Mouse (Mus musculus): Measurements from ENCODE around the gene Rap1b. TPM values are rescaled to one million over a fixed set of nuclear protein-coding genes. Genes with fewer than 3 reads are reported as not detected.

Rap1b gene
- total RNA-seq, 2 experiments from 2014 or later: 55.7 to 58.5 TPM

- DNase-seq (ENCODE audit: low spot score in 2 of 2): no peak
- TF ChIP-seq CTCF (conservative IDR thresholded peaks at IDR 0.05): no peak
- Histone ChIP-seq H3K4me3 (no peak overlapping the region), H3K27ac (no peak overlapping the region)
These were observed 46.0 kb downstream of the Rap1b start for GRCm38 (mm10) chr10:117799806-117800205.

- no peak overlapping the region for H3K27ac ChIP-seq
- DNase-seq (ENCODE audit: low spot score in 2 of 2): no peak
- TF ChIP-seq CTCF (conservative IDR thresholded peaks at IDR 0.05): no peak
- H3K4me3 ChIP-seq: no peak overlapping the region
These were observed 47.3 kb downstream of the Rap1b start for GRCm38 (mm10) chr10:117798436-117799035.

- no peak for DNase-seq (ENCODE audit: low spot score in 2 of 2)
- Histone ChIP-seq H3K27ac (no peak overlapping the region), H3K4me3 (no peak overlapping the region)
- no peak for TF ChIP-seq CTCF (conservative IDR thresholded peaks at IDR 0.05)
These were observed 48.2 kb downstream of the Rap1b start for GRCm38 (mm10) chr10:117797684-117798083.

DNA sequence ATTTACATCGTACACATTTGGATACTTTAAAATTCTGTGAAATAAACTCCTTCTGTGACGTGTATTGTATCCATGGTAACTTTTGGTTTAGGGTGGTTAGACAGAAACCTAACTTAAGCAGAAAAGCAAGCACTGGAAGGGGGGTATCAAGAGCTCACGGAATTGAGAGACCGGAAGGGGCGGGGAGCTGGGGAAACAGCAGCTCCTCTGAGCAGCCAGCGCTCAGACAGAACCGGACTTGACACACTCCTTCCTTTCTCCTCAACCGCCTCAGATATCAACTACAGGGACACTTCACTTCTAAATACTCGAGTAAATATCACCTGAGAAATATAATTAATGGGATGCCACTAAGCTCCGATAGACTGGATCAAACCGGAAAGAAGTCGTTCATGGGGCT lies 48.7 kb downstream of the Rap1b start:
- DNase-seq (ENCODE audit: low spot score in 2 of 2): no peak
- no peak for TF ChIP-seq CTCF (conservative IDR thresholded peaks at IDR 0.05)
- Histone ChIP-seq H3K4me3 (no peak overlapping the region), H3K27ac (no peak overlapping the region)

DNA sequence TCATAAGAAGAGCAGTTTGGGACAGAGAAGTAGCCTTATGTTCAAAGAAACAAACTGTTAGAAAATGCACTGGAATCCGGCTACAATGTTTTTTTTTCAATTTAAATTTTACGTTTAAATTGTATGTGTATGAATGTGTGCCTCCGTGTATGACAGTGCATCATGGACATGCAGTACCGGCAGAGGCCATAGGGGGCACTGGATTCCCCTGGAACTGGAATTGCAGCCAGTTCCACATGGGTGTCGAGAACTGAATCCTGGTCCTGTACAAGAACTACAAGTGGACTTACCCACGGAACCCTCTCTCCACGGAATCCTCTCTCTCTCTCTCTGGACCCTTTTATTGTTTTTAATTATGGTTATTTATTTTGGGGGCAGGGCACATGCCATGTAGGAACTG lies 49.7 kb downstream of the Rap1b start:
- Histone ChIP-seq H3K4me3 (no peak overlapping the region), H3K27ac (no peak overlapping the region)
- TF ChIP-seq CTCF (conservative IDR thresholded peaks at IDR 0.05): peak; percentile 71
- no peak for DNase-seq (ENCODE audit: low spot score in 2 of 2)

DNA sequence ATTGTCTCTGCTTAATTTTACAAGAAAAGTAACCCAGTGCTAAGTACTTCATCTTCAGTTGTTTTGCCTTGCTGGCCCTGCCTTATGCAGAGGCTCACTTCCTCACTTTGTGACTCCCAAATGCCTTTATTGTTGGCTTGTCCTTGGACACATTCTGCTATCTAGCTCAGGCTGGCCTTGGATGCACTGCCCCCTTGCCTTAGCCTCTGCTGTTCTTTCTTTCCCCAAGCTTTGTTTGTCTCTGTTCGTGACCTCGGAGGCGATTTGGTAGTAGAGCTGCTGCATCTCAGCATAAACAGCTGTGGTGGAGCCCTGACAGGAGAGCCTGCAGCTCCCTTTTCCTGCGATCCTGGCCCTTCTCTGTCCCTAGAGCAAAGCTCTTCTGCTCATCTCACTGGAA lies 50.6 kb downstream of the Rap1b start:
- H3K4me3 ChIP-seq: no peak overlapping the region
- no peak for DNase-seq (ENCODE audit: low spot score in 2 of 2)
- no peak for TF ChIP-seq CTCF (conservative IDR thresholded peaks at IDR 0.05)
- no peak overlapping the region for H3K27ac ChIP-seq

DNA sequence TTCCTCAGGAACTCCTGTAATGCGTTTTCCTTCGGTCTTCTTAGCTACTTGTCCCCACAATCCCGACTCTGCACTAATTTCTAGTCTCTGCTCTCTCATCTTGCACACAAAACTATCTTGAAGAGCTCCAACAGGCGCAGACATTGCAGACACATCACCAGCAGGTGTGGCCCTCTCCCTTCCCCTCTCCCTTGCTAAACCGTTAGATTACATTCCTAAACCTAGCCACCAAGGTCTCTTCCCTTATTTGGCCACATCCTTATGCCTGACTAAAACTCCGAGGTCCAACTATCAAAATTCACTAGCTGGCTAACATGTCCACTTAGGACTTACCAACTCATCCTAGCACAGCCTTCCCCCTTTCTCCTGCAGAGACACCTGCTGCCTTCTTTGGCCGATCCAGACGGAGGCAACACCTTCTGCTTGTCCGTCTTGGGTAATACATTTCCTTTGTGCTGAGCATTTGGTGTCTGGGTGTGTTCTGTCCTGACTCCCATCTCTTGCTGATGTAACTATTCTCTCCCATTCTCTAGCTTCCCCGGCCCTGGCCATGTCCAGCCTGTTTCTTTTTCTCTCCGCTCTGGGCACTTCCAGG lies 52.3 kb downstream of the Rap1b start:
- Histone ChIP-seq H3K27ac (no peak overlapping the region; the same call in 1 of the 2 replicates), H3K4me3 (no peak overlapping the region)
- TF ChIP-seq CTCF (conservative IDR thresholded peaks at IDR 0.05): no peak
- DNase-seq (ENCODE audit: low spot score in 2 of 2): no peak

- Histone ChIP-seq H3K27ac (peak within 1 kb of the TSS; percentile 91), H3K4me3 (peak within 1 kb of the TSS; percentile 84)
- peak; percentile 100 for DNase-seq (ENCODE audit: low spot score in 2 of 2)
- TF ChIP-seq CTCF (conservative IDR thresholded peaks at IDR 0.05): no peak; the same call in 1 of the 2 replicates
These were observed 53.4 kb downstream of the Rap1b start, which contains the start of gene Nup107 for GRCm38 (mm10) chr10:117792141-117793091. TSS of gene Nup107 (minus strand) at chr10:117792705.

DNA sequence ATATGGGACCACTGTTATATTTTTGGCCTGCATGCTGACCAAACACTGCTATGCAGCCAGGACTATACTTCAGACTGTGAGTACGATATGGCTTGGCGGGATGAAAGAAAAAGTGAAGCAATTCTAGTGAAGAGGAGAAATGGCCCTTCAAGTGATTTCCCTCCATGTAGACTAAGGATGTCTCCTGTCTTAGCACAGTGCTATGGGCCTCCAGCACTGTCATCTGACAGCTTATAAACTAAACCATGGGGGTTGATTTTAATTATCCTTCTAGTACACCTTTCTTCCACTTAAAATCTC lies 54.7 kb downstream of the Rap1b start:
- no peak for TF ChIP-seq CTCF (conservative IDR thresholded peaks at IDR 0.05)
- no peak for DNase-seq (ENCODE audit: low spot score in 2 of 2)
- no peak overlapping the region for H3K4me3 ChIP-seq
- H3K27ac ChIP-seq: no peak overlapping the region

DNA sequence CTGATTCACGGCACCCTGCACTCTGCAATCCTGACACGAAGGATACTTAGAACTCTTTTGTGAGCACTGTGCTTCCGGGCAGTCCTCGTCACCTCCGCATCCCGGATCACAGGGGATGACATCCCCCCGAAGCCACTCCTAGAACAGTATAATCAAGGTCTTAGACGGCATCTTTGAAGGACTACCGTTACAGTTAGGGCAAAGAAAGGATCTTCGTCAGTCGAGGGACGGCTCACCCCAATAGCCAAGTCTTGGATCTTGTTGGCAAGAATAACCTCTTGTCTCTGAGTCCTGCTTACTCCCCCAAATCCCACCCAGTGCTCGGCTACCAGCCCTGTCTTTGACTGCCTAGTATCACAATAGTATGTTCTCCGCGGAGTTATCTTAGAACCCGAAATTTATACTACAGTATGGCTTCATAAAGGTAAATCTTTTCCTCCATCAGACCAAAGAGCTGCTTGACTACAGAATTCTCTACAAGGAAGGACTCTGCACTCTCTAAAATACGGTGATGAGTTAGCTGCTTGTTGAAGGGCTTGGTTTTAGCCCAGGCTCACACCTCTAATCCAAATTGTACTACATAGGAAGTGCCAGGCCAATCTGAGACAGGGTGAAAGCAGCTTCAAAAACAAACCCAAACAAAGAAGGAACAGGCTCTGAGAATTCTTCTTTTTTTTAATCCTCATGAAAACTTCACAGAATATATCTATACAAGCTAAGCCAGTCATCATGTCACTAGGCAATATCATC lies 55.2 kb downstream of the Rap1b start:
- no peak for TF ChIP-seq CTCF (conservative IDR thresholded peaks at IDR 0.05)
- no peak overlapping the region for H3K4me3 ChIP-seq
- H3K27ac ChIP-seq: no peak overlapping the region
- no peak for DNase-seq (ENCODE audit: low spot score in 2 of 2)

GRCm38 (mm10) chr10:117790011-117790410 lies 55.8 kb downstream of the Rap1b start:
- TF ChIP-seq CTCF (conservative IDR thresholded peaks at IDR 0.05): peak; percentile 36
- DNase-seq (ENCODE audit: low spot score in 2 of 2): no peak
- H3K27ac ChIP-seq: no peak overlapping the region
- H3K4me3 ChIP-seq: no peak overlapping the region

- TF ChIP-seq CTCF (conservative IDR thresholded peaks at IDR 0.05): no peak
- no peak for DNase-seq (ENCODE audit: low spot score in 2 of 2)
- Histone ChIP-seq H3K4me3 (no peak overlapping the region), H3K27ac (no peak overlapping the region)
These were observed 61.2 kb downstream of the Rap1b start for GRCm38 (mm10) chr10:117784646-117785045.

Data from layer of hippocampus, adult 2 months (tissue).